Mouse (Mus musculus) heart, embryonic 11.5 days (tissue): ENCODE data around the gene Eno2. TPM values are rescaled to one million over a fixed set of nuclear protein-coding genes. Genes with fewer than 3 reads are reported as not detected.

Experiments
- ATAC-seq: fragments of 200-750 bp; cut with Nextera tagmentation; replicated peaks from 2 replicates; pipeline ENCODE4 v1.8.0; 2017; ENCODE audit warnings: moderate library complexity; ENCODE audit not compliant: insufficient number of reproducible peaks, low FRiP score, low TSS enrichment
- H3K27ac ChIP-seq: fragments of 300-500 bp; sonication (generic); 2 replicates; pipeline ENCODE4 v1.5.1; 2014; ENCODE audit warnings: mild to moderate bottlenecking, low read depth, low read length
- H3K27me3 ChIP-seq: fragments of 300-500 bp; sonication (generic); 2 replicates; pipeline ENCODE4 v1.6.1; 2014; ENCODE audit warnings: mild to moderate bottlenecking, low read length, mixed read lengths; ENCODE audit not compliant: control insufficient read depth, insufficient read depth
- H3K36me3 ChIP-seq: fragments of 300-500 bp; sonication (generic); 2 replicates; pipeline ENCODE4 v1.6.1; 2014; ENCODE audit warnings: mild to moderate bottlenecking, low read length, moderate library complexity, mixed read lengths; ENCODE audit not compliant: control insufficient read depth, insufficient read depth
- H3K4me1 ChIP-seq: fragments of 300-500 bp; sonication (generic); 2 replicates; pipeline ENCODE4 v1.6.1; 2014; ENCODE audit warnings: low read length; ENCODE audit not compliant: control insufficient read depth, insufficient read depth
- H3K4me2 ChIP-seq: fragments of 300-500 bp; sonication (generic); 2 replicates; pipeline ENCODE4 v1.6.1; 2014; ENCODE audit warnings: mild to moderate bottlenecking, moderate library complexity
- H3K4me3 ChIP-seq: fragments of 300-500 bp; sonication (generic); 2 replicates; pipeline ENCODE4 v1.5.1; 2014; ENCODE audit warnings: low read depth, low read length
- H3K9ac ChIP-seq: fragments of 300-500 bp; sonication (generic); 2 replicates; pipeline ENCODE4 v1.6.1; 2014; ENCODE audit warnings: mild to moderate bottlenecking, low read depth, low read length, moderate library complexity
- H3K9me3 ChIP-seq: fragments of 300-500 bp; sonication (generic); replicated peaks from 2 replicates; pipeline ENCODE4 v1.6.1; 2016; ENCODE audit warnings: low read length; ENCODE audit not compliant: control insufficient read depth
- WGBS: fragments of 180-500 bp; shearing (Covaris S2); extraction: QIAGEN DNeasy Blood & Tissue Kit; methylation state at CpG from one replicate; pipeline ENCODE4 v1.1.7; 2014; ENCODE audit not compliant: insufficient replicate concordance; 5-methylcytosine and 5-hydroxymethylcytosine counted together
- polyA plus RNA-seq: library from polyadenylated mRNA; unstranded; fragments of >200 nt; fragmentation: Nextera tagmentation; extraction: Ambion mirVana; gene quantifications from 2 replicates; pipeline ENCODE4 v1.2.1, GENCODE M21; 2014

Eno2 gene
- polyA plus RNA-seq, result 5.3 TPM in 2 replicates

DNA sequence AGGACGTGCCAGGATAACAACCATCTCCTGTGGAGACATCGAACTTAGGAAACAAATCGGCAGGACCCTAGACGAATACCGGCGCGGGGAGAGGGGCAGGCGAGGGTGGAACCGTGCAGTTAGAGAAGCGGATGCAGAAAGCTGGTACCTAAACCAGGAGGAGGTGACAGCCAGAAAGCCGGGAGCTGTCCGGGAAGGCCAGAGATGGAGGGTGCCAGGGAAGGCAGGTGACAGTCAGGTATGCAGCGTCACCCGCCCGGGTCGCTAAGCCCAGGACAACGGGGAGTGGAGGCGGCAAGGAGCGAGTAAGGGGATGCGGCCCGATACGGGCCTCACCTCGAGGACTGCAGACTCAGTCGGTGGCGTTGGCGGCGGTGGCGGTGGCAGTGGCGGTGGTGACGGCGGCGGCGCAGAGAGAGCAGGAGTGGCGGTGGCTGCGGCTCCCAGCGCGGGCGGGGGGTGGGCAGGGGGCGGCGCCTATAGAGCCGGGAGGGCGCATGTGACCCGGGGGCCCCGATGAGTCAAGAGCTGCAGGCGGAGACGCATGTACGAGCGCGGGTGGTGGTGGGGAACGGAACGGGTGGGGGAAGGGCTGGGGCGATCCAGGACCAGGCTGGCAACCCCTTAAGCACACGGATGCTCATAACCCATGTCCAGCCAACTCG lies at the start of gene Eno2:
Eno2 (minus strand) TSS at position 573 of the 665 bp plus-strand sequence.
- peak; percentile 68 for ATAC-seq
- H3K27me3 ChIP-seq, result peaks cover 13% of the 10 kb centered on the region
- no peak within 1 kb of the TSS for H3K27ac ChIP-seq
- no peaks in the 10 kb centered on the region for H3K9me3 ChIP-seq
- peaks cover 22% of the 10 kb centered on the region for H3K4me1 ChIP-seq
- H3K4me2 ChIP-seq, result peak within 1 kb of the TSS; percentile 91
- WGBS, result 1% methylated on average over 52 of the region's 54 CpGs
- H3K36me3 ChIP-seq, result no peaks in the 10 kb centered on the region
- peak within 1 kb of the TSS; percentile 67 for H3K9ac ChIP-seq
- peak within 1 kb of the TSS; percentile 56 for H3K4me3 ChIP-seq

DNA sequence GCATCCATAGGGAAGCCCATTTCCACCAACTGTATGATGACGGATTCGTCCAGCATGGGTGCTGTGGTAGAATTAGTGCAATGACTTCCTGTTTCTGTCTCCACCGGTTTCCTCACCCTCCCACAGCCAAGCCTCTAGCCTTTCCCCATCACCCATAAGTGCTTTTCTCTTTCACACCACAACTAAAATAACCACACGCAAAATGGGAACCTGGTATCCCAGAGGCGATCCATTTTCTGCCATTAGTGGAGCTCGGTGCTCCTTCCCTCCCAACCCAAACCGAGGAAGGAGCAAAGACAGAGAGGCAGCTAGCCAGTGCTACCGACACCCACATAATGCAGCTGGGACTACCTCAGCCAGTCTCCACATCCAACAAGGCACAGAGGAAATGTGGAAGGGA lies 48.5 kb upstream of the Eno2 start:
- Histone ChIP-seq H3K4me3 (no peak overlapping the region), H3K27me3 (no peaks in the 10 kb centered on the region), H3K4me2 (no peak overlapping the region), H3K4me1 (peaks cover 8% of the 10 kb centered on the region), H3K36me3 (peaks cover 53% of the 10 kb centered on the region), H3K9me3 (no peaks in the 10 kb centered on the region), H3K9ac (no peak overlapping the region), H3K27ac (no peak overlapping the region)
- WGBS, result 87% methylated on average over 8 of the region's 8 CpGs
- ATAC-seq, result no peak

DNA sequence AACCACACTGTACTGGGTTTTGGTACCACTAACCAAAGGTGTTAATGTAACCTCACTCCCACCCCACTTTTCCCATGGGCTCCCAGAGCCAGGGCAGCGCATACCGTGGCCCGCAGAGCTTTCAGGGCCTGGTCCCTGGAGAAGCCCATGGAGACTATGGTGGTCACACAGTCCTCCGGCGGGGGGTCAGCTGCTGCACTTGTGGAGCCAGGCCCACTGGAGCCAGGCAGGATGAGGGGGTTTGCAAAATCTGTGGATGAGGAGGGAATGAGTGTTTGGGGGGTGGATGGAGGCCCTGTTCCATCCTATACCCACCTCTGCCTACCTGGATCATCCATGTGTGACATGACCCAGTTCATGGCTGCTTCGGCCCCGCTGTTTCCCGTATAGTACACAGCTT lies 48.1 kb upstream of the Eno2 start:
- Histone ChIP-seq H3K9me3 (no peaks in the 10 kb centered on the region), H3K4me2 (no peak overlapping the region), H3K27ac (no peak overlapping the region), H3K4me1 (peaks cover 12% of the 10 kb centered on the region), H3K36me3 (peaks cover 53% of the 10 kb centered on the region), H3K27me3 (no peaks in the 10 kb centered on the region), H3K4me3 (no peak overlapping the region), H3K9ac (no peak overlapping the region)
- ATAC-seq, result no peak
- 95% methylated on average over 8 of the region's 8 CpGs for WGBS

DNA sequence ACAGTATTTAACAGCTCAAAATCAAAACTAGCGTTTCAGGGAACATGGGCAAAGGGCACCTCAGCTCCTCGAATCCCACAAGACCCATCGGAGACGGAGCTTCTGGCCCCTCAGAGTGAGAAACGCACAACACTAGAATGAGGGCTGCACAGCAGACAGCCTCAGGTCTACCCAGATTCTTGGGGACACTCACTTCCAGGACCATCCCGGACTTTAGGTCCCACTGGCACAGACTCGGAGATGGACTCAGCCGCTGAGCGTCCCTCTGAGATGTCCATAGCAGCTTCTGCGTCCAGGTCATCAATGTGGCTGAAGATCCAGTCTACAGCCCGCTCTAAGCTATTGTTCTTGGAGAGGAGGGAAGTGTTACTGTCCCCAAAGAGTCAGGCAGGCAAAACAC lies 47.7 kb upstream of the Eno2 start:
- H3K27ac ChIP-seq, result no peak overlapping the region
- 95% methylated on average over 11 of the region's 11 CpGs for WGBS

DNA sequence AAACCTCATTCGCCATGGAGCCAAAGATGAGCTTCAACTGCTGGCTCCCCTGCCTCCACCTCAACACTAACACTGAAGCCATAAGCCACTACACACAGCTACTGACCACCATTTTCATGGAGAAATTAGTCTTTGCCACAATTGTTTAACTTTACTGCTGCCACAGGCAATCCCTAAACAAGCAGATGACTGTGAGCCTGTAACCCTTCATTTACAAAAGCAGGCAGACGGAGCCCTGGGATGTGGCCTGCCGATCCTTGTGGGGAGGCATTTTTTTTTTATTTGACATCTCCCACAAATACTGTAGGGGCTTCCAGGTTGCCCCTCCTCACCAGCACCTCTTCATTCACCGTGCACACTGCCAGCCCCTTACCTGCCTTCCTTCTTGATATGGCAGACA lies 47.1 kb upstream of the Eno2 start:
- peaks cover 19% of the 10 kb centered on the region for H3K4me1 ChIP-seq
- H3K4me2 ChIP-seq, result no peak overlapping the region
- H3K9me3 ChIP-seq, result no peaks in the 10 kb centered on the region
- no peak overlapping the region for H3K4me3 ChIP-seq
- WGBS, result 92% methylated on average over 4 of the region's 4 CpGs
- ATAC-seq, result no peak
- H3K27ac ChIP-seq, result no peak overlapping the region
- H3K36me3 ChIP-seq, result peaks cover 51% of the 10 kb centered on the region
- no peaks in the 10 kb centered on the region for H3K27me3 ChIP-seq
- no peak overlapping the region for H3K9ac ChIP-seq

More for the DNA sequence above, 47.7 kb upstream of the Eno2 start:
- Histone ChIP-seq H3K4me1 (peaks cover 17% of the 10 kb centered on the region), H3K9ac (no peak overlapping the region), H3K27me3 (no peaks in the 10 kb centered on the region), H3K9me3 (no peaks in the 10 kb centered on the region), H3K4me2 (no peak overlapping the region), H3K4me3 (no peak overlapping the region), H3K36me3 (peaks cover 54% of the 10 kb centered on the region)
- no peak for ATAC-seq

DNA sequence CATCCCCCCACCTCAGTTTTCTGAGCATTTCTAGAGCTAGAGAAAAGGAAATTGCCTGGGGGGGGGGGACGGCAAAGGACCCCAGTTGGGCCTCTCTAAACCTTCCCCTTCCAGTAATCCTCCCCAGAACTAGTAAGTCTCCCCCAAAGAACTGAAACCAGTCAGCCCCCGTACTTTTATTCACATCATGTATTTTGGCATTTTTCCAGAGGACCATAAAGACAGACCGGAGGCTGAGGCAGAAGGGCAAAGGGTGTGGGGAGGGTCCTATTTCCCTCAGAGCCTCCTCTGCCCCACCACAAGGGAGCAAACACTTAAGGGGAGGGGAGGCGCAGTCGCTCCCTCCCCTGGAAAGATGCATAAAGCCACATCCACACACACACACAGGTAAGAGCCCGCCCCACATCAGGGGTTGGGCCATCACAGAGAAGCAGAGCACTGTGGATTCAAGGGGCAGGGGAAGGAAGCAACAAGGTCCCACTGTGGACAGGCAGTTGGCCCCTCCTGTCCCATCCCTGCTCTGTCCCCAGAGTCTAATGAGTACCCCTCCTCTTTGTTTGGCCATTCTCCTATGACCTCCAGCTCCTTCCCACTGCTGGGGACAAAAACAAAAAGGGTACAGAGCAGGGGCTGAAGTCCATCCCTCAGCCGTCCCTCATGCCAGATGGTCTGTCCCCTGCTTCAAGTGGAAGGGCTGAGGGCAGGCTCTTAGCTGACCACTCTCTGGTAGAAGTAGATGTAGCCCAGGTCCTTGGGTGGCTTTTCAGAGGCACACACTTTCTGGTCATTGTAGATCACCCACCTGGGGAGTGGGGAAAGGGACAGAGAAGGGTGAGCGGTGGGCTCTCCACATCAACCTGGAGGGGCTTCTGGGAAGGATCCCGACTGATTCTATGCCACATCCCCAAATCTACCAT lies 45.6 kb upstream of the Eno2 start:
- Histone ChIP-seq H3K9ac (0 out of 2 replicates have a peak overlapping the region, but pooled peaks have one; percentile 3), H3K4me3 (no peak overlapping the region), H3K4me2 (no peak overlapping the region), H3K36me3 (peaks cover 45% of the 10 kb centered on the region), H3K27ac (no peak overlapping the region), H3K9me3 (no peaks in the 10 kb centered on the region), H3K27me3 (no peaks in the 10 kb centered on the region), H3K4me1 (peaks cover 22% of the 10 kb centered on the region)
- ATAC-seq, result no peak
- WGBS, result 79% methylated on average over 9 of the region's 9 CpGs

DNA sequence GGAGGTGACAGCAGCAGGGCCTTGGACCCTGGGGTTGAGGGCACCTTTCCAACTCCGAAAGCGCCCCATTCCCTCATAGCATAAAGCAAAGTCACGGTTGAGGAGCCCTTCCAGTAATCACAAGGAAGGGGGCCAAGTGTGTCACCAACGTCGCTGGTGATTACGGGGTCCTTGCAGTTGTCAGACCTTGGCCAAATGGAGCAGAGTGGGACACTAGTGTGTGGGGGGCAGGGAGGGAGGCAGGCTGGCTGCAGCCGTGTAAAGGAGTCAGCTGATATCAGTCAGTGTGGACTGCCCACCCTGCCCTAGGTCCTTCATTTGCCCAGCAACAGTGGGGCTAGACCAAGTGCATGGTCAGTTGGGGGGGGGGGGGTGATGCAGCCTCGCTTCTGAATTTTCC lies 45.0 kb upstream of the Eno2 start:
- no peaks in the 10 kb centered on the region for H3K9me3 ChIP-seq
- H3K9ac ChIP-seq, result no peak overlapping the region; the same call in 1 of the 2 replicates
- H3K4me2 ChIP-seq, result peak overlapping the region; percentile 90
- H3K4me3 ChIP-seq, result peak overlapping the region; percentile 90
- H3K4me1 ChIP-seq, result peaks cover 28% of the 10 kb centered on the region
- H3K27me3 ChIP-seq, result no peaks in the 10 kb centered on the region
- 0 out of 2 replicates have a peak, but pooled peaks have one; percentile 16 for ATAC-seq
- no peak overlapping the region for H3K27ac ChIP-seq
- peaks cover 40% of the 10 kb centered on the region for H3K36me3 ChIP-seq
- 25% methylated on average over 8 of the region's 8 CpGs for WGBS

DNA sequence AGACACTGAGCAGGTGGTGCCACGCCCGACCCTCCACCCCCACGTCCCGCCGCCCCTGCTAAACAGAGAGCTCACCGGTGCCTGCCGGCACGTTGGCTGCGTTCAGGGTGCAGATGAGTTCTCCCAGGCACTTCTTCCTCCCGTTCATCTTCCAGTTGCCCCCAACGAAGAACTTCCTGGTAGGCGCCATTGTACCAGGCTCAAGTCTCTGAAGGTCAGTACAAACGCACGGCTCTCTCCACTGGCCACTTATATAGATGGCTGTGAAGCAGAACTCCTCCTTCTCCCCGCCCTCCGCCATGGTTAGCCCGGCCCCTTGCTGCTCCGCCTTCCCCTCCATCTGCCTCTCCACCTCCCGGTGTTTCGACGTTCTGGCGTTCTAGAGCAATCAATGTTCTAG lies 44.5 kb upstream of the Eno2 start, which contains the start of gene Tpi1:
Tpi1 (minus strand) TSS at position 364 of the 400 bp plus-strand sequence.
- ATAC-seq, result peak; percentile 83
- Histone ChIP-seq H3K4me3 (peak within 1 kb of the TSS; percentile 90), H3K4me1 (peaks cover 28% of the 10 kb centered on the region), H3K9ac (peak within 1 kb of the TSS; percentile 98), H3K4me2 (peak within 1 kb of the TSS; percentile 90), H3K27me3 (no peaks in the 10 kb centered on the region), H3K36me3 (peaks cover 35% of the 10 kb centered on the region), H3K27ac (peak within 1 kb of the TSS; percentile 98), H3K9me3 (no peaks in the 10 kb centered on the region)
- 0% methylated on average over 22 of the region's 22 CpGs for WGBS
